Mouse (Mus musculus): ENCODE measurements around the gene Actr1a.

GRCm38 (mm10) chr19:46358381-46358780 lies 37.2 kb downstream of the Actr1a start:
- TF ChIP-seq CTCF (IDR thresholded peaks at IDR 0.05; ENCODE audit: borderline replicate concordance, insufficient read depth, low read depth, low read length) (no peak), POLR2A (IDR thresholded peaks at IDR 0.05; ENCODE audit: borderline replicate concordance, insufficient read depth, low read length) (no peak)

All from cerebellum, adult 2 months (tissue).